Mouse (Mus musculus): ENCODE measurements at regions not wholly inside any gene's neighbourhood (a gene's known extent, or its start where the extent isn't known, plus 50 kb on each side); places are given as distances from the start of the nearest gene placed in this dataset.

DNA sequence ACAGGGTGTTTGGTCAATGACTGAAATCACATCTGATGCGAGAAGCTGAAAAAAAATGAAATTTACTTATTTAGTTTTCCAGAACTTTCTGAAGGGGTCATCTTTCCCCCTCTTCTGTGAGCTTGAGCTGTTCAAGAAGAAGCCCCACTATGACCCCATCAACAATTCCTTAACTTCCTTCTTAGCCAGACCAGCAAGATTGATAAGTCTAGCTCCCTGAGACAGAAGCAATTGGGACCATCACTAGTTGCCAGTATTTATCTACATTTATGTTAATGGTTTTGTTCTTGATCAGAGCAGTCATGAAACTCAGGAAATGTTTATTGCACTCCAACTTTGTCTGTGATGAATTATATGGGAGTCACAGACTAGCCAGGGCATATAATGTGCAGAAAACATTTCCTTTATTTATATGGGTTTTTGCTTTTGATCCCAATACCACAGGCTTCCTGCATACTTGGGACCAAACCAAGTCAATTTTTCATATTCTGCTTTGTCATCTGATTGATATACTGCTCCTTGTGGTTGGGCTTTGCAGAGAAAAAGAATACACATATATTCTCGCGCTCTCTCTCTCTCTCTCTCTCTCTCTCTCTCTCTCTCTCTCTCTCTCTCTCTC, 645.5 kb upstream of the Cdh11 start:
- in situ Hi-C loops (cut with MboI, MseI), result no loop called here

DNA sequence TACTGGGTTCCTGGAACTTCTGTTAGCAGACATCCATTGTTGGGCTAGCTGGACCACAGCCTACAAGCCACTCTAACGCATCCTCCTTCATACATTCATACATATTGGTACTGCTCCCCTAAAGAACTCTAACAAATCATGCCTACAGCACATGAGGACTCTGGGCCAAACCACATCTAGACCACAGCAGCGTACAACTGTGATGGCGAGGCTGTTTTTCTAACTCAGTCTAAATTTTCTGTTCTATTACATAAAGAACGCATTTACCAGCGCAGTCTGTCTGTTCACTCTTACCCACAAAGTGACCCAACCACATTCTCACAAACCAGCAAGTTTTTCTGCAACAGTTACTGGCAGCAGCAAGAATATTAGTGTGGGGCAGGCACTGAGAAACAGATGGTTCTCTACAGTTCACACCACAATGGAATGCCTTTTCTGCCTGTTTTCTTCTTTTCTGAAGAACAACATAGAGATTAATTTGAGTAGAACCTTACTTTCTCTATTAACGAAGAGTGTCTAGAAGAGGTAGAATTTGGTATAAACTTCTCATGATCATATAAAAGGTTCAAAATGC, 648.2 kb upstream of the Cdh11 start:
- in situ Hi-C loops (cut with MboI, MseI), result no loop called here

DNA sequence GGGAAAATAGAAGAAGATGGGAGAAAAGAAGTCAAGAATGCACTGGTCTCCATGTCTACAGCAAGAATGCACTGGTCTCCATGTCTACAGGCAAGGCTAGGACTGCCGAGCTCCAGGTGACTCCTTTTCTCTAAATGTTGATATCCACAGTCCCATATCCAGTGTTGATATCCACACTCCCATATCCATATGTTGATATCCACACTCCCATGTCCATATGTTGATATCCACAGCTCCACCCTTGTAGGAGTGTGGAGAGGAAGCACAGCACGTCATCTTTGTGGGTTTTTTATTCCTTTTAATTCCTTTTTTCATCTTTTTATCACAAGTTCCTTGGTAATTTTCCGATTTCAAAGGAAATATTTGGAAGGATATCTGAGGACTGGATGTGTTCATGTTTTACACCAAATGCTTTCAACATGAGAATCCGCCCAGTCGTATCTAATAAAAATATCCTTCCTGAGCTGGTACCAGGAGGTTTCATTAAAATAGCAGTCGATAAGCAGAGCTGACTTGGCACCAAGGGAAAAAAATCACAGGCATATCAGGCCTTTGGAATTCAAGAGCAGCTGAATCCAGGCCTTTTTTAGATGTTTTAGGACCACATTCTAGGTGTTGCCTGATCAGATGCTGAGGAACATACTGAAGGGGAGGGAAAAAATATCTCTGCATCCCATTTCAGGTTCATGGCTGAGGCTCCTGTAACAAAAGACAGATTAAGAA, 653.7 kb upstream of the Cdh11 start:
- in situ Hi-C loops (cut with MboI, MseI), result no loop called here

DNA sequence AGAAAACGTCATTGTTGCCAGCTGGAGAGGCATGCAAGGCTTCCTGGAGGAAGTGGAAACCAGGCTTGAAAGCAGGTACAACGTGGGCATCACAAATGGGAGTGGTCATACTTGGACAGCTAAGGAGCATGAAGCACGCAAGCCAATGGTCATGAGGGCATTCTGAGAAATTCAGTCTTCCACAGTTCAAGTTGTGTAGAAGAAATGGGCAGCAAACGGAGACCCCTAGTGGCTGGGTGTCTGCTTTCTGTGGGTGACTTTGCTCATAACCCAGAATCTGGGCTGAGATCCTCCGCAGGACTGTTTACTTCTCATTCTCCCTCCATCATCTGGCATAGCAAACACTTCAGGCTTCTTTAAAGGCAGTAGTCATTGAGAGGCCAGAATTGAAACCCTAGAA, 655.7 kb upstream of the Cdh11 start:
- in situ Hi-C loops (cut with MboI, MseI), result no loop called here

DNA sequence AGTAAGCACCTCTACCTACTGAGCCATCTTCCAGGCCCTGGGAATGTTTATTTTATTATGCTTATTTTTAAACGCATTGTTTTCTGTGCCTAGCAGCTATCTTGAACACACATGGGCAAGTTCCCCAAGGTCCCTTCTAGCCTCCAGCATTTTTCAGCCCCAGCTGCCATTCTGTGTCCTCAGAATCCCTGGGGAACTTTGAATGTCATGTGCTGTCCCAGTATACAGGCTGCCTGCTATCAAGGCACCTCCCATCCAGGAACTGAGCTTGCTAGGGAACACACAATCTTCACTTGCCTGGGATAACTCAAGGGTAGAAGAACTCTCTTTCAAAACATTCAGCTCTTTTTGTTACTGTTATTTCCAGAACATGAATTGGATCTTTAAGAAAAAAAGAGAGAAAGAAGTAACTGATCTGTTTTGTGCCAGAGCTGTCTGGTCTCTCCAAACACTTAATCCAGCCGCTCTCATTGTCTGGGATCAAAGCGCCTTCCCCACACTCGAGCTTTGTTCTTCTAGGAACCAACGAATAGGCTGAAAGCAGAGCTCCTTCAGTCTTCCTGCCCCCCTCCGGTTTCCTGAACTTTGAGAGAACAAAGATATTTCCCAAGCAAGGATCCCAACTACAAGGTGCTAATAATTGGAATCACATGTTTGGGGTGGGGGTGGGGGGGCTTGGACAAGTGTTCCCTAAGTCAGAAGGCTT, 657.1 kb upstream of the Cdh11 start:
- in situ Hi-C loops (cut with MboI, MseI), result no loop called here

DNA sequence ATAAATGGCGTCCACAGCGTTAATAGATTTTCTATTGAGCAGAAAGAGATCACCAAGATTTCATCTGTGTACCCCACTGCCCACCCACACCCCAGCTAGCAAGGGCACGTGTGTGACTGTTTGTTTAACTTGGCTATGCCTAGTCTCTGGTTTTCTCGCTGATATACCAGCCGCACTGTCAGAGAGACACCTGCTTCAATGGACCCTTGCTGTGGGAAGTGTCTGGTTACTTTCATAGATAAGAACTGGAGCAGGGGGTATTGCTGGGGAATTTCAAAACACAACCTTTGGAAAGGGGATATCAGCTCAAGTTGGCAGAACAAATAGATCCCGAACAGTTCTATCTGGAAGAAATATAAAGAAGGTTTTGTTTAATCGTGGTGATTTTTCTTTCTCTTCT, 656.8 kb upstream of the Cdh5 start:
- in situ Hi-C loops (cut with MboI, MseI), result no loop called here

DNA sequence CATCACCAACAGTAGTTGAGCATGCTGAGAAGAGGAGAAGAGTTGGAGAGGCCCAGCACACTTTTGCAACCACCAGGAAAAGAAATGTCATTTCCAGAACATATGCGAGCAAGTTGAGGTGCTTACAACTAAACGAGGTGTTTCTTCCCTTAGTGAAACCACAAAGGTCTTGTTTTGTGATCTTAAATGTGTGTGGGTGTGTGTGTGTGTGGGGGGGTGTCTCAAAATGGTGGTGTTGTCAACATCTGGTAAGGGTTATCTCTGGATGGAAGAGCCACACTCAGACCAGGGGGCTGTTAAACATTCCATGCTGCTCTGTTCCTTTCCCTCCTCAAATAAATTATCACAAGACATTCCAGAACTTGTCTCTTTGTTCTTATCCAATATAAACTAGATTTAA, 656.0 kb upstream of the Cdh5 start:
- in situ Hi-C loops (cut with MboI, MseI), result no loop called here

DNA sequence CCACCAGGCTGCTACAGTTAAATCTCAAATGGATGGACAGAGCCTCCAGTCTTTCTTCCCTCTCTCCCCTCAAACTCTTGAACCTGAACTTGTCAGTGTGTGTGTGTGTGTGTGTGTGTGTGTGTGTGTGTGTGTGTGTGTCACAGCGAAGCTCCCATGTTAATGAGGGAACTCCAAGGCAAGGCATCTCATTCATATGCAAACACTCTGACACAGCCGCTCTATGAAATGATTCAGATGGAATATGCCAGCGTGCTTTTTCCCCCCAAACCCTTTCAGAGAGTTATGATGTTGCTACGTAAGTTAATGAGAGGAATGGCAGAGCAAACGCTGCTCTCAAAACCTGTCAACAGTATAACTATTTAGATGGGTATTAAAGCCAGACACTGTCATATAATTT, 653.5 kb upstream of the Cdh5 start:
- in situ Hi-C loops (cut with MboI, MseI), result no loop called here

DNA sequence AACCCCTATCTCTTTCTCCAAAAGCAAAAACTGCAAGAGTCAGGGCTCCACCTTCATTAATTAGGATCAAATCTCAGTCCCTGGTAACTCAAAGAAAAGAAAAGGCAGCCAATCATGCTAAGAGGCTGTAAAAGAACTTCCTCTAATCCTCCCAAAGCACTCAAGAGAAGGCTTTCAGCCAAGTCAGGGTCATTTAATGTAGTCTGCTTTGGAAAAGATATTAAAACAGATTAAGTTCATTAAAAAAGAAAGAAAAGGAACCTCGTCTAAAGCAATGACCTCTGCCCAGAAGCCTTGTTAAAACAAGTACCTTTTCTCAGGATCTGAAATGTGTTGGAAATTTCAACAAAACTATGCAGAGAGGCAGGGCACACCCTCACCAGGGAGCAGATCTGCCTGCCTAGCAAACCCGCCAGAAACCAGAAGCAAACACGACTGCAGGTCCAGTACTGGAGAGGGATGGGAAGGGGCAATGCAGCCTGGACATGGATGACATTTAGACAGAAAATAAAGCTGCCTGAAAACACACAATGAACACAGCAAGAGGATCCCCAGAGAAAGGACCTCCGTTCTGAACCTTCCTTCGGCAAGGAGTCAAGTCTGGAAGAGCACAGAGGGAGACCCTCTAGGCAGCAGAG, 649.9 kb upstream of the Cdh5 start:
- in situ Hi-C loops (cut with MboI, MseI), result no loop called here

DNA sequence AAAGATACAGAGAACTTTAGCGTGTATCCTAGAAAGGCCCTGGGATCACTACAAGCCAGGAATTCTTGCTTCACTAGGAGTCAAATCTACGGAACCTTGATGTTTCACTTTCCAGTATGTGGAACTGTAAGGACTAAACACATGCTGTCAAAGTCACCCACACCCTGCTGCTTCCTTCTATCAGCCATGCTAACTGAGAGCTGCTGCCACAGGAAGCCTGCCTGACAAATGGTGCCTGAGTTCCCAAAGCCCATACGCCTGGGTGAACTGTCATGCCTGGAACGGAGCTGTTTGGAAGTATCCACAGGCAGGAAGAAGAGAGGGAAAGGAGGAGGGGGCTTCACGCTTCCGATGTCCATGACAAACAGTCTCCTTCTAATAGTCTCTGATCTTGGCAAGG, 644.2 kb upstream of the Cdh5 start:
- in situ Hi-C loops (cut with MboI, MseI), result no loop called here

DNA sequence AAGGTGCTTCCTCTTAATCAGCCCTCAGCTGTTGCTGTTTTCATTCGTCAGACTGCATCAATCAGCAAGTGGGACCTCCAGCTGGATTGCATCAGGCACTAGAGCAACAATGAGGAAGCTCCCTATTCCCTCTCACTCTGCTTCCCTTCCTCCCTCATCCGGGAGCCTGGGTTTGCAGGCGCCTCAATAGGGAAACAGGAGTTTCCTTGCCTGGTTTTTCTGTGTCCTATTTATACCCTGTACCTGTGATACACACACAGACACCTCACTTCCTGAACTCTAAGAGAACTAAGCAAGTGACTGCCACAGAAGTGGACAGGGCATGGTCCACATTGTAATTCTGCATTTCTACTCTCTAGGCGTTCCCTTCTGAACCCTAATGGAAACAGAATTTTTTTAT, 637.9 kb upstream of the Cdh5 start:
- in situ Hi-C loops (cut with MboI, MseI), result no loop called here

DNA sequence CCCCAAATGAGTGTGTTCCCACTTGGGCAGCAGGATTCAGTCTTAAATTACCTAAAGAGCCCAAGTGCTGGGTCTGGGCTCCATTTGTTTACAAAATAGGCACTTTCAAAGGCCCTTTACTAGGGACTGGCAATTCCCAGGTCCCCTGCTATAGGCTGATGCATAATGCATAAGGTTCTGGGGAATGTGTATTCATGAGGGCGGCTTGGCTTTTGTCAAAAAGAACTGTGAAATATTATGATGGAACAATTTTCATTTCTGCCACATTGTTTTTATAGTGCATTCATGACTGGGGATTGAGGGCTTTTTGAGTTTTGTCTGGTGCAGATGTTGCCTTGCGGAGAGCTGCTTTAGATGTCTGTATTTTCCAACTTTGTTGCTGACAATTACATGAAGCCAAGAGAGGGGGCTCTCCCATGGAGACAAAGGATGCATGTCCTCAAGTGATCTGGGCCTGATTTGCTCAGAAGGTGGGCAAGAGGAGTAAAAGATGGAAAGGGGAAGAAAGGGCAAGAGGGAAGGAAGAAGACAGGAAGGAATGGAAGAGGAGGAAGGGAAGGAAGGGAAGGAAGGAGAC, 636.6 kb upstream of the Cdh5 start:
- in situ Hi-C loops (cut with MboI, MseI), result no loop called here

DNA sequence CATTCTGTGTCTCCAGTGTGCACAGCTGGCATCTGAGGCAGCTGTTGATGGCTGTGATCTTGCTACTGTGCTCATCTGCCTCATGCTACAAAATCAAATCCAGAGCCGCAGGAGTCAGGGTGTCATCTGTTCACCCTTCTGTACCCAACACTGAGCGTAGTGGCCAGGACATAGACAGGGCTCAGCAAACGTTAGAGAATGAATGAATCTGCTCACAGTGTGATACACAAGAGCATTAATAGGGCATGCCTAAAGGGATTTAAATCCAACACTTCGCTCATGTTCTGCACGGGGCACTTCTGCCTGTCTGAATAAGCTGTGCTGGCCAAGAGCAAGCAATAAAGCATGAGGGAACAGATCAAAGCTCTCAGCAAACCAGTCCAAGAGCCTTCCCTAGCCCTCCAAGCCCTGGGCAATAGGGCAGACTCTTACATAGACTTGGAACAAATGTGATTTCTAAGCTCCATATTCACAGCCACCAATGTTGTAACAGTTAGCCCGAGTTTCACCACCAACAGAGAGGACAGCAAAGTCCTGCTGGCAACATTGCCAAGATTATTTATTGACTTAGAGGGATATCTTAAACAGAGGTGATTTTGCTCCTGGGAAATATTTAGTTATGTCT, 633.8 kb upstream of the Cdh5 start:
- in situ Hi-C loops (cut with MboI, MseI), result no loop called here

DNA sequence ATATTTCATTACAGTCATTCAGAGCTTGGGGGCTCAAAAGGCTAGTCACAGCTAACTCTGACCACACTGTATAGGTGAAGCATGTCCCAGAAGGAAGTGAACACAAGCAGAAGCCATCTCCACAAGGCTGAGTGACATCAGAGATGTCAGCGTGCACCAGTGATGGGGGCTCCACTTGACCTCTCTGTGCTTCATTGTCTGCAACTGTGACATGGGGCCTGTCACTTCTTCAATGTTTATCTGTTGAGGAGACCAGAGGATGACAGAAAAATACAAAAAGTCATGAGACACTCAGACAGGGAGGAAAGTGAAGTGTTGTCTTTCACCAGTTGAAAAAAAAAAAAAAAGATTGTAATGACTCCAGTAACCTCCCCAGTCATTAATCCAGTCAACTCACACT, 632.4 kb upstream of the Cdh5 start:
- in situ Hi-C loops (cut with MboI, MseI), result no loop called here

DNA sequence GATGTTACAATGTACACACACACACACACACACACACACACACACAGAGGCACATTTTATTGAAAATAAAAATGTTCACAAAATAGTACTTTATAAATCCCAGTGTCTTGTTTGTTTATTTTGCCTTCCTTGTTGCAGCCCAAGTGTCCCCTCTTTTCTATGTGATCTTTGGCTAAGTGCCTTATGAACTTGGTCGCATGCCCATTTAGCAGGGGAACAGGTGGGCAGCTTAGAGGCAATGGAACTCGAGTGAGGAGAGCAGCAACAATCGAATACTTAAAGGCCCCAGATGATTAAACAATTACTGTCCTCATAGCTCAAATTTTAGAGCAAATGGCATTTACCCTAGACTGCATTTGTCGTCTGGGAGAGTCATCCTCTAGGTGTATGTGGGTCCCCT, 631.1 kb upstream of the Cdh5 start:
- in situ Hi-C loops (cut with MboI, MseI), result no loop called here

DNA sequence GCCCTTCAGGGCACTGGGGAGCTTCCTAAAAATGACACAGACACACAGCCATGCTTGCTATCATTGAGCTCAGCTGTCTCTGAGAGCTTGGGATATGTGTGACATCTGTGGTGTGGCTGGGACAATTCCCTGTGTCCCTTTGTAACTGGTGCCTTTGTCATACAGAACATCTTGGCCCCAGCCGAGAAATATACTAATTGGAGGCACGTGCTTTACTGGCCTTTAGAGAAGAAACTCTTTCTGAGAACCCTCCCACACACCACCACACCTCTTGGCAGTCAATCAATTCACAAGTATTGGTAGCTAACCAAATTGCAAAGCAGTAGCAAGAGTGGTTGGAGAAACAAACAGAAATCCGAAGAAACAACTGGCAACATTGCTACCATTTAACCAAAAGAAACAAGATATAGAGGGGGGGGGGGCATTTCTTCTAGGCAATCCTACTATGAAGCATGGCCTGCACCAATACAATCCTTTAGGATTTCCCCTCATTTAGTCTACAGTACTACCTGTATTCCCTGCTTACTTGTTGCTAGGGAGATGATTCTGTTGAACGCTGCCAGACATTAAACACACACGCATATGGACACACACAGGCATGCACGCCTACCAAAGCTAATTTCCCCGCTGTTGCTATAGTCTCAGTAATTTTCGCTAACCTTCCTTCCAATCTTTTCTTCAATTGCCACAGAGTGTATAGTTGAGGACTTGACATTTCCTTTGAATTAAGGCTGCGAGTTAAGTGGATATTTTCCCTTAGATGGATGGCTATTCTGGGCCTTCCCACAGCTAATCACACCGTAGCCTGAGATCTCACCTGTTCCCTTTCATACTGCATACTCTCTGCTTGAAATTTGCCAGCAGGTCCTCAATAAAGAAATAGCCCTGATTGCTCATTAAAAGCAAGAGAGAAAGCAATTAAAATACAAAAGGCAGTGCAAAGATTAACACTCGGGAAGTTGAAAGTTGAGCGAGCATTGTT, 625.3 kb upstream of the Cdh5 start:
- in situ Hi-C loops (cut with MboI, MseI), result no loop called here

DNA sequence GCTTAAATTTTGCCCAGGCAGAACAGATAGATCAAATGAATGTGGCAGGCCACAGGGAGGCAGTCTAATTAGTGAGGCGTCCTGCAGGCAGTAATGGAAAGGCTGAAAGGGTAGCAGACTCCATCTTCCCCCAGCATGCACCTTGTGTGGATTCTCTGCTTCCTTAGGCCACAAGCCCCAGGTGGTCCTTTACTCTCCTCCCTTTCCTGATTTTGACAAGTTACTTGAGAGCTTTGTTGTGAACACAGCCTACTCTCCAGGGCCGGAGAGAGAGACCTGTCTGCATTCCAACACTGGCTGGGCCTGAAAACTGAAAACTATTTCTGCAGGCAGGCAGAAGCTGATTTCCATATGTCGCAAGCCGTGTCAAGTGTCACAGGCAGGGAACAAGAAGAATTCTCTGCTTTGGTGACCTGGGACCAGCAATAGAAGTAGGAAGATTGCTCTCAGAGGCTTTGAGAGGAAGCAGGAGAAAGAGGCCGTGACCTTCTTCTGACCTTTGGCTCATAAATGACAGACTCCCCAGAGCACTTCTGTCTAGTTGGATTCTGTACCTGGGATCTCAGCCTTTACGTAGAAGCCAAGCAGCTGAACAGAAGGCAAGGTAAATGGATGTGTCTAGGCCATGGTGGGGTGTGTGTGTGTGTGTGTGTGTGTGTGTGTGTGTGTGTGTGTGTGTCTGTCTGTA, 619.2 kb upstream of the Cdh5 start:
- in situ Hi-C loops (cut with MboI, MseI), result no loop called here

DNA sequence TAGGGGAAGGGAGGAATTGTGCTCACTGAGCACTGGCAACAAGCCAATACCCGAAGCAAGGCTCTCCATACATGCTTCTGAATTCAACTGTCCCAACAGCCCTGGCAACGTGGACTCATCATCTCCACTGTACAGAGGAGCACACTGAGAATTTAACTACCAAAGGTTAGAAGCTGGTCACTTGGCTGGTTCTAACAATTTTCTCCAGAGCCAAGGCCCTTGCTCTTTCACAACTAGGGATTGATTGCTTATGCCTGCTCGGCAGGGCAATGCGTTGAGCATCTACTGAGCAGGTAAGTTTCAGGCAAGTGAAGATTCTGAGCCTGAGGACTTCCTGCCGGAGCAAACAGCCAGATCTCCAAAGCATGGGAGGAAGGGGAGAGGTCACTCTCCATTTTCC, 616.0 kb upstream of the Cdh5 start:
- in situ Hi-C loops (cut with MboI, MseI), result no loop called here

DNA sequence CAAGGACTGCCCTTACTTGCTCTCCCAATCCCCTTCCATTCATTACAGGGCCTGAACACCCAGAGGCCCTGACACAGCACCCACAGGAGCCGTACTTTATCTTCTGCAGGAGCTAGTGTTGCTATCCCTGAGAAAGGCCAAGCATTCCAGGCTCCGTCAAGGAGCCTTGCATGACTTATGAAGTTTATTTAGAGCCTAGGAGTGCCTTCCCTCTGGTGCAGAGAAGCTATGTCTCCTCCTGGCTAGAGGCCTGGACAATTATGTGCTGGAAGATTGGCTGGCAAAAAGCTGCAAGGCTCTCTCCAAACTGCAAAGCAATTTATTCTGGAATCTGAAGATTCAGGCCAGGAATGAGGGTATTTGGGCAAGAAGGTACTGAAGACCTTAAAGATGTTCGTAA, 612.0 kb upstream of the Cdh5 start:
- in situ Hi-C loops (cut with MboI, MseI), result no loop called here

Data from T-helper 2 cell (primary cell).